Mouse (Mus musculus): Measurements from ENCODE around the gene St7l. TPM values are rescaled to one million over a fixed set of nuclear protein-coding genes. Genes with fewer than 3 reads are reported as not detected.
A peak's percentile ranks its signal among the peaks of the same experiment; 100 is the strongest.

St7l gene
- total and polyA plus RNA-seq, 2 experiments from 2014 or later: 18.9 to 31.3 TPM

GRCm38 (mm10) chr3:104961066-104962059, 97.6 kb downstream of the St7l start, which contains the start of gene Wnt2b:
Gene Wnt2b (minus strand): TSS chr3:104961921.
- peaks cover 12% of the 10 kb centered on the region; the same call in 1 of the 2 replicates for H3K27me3 ChIP-seq (ENCODE audit: insufficient read depth, low read length)
- peak within 1 kb of the TSS; percentile 59 for H3K4me2 ChIP-seq (ENCODE audit: low read depth, low read length)
- peak; percentile 67 for ATAC-seq
- peak; percentile 25 for DNase-seq (ENCODE audit: low spot score)
- no peaks in the 10 kb centered on the region for H3K36me3 ChIP-seq (ENCODE audit: insufficient read depth, low read length)
- 2% methylated on average over 68 of the region's 87 CpGs for WGBS
- H3K9ac ChIP-seq (replicated peaks; ENCODE audit: low read length): peak within 1 kb of the TSS; percentile 45
- no peak for TF ChIP-seq CTCF (IDR thresholded peaks at IDR 0.05; ENCODE audit: low read depth)
- no peaks in the 10 kb centered on the region for H3K9me3 ChIP-seq (ENCODE audit: low read length)
- H3K4me1 ChIP-seq (ENCODE audit: insufficient read depth, low read length): no peaks in the 10 kb centered on the region
- no peak within 1 kb of the TSS for H3K27ac ChIP-seq
- H3K4me3 ChIP-seq (ENCODE audit: low read length): peak within 1 kb of the TSS; percentile 52

DNA sequence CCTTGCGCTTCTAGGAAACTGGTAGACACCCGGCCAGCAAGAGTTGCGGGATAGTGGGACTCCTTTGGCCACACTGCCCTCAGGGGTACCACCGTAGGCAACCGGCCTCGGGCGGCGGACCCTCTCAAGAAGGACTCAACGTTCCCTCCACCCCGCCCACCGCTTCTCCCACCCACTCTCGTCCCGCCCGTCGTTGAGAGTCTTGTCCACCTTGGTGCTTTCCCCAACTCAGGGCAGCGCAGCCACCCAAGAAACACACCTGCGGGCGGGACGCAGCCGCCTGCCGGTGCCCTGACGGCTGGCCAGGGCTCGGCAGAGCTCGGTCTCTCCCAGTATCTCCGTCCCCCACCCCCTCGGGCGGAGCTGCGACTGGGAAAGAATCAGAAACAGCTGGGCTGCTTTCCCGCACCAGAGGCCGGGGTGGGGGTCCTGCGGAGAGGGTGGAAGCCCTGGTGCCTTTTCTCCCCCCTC, 98.4 kb downstream of the St7l start:
- TF ChIP-seq CTCF (IDR thresholded peaks at IDR 0.05; ENCODE audit: low read depth): no peak
- Histone ChIP-seq H3K27me3 (ENCODE audit: insufficient read depth, low read length) (peaks cover 12% of the 10 kb centered on the region; the same call in 1 of the 2 replicates), H3K27ac (no peak overlapping the region), H3K9ac (replicated peaks; ENCODE audit: low read length) (peak overlapping the region; percentile 45), H3K9me3 (ENCODE audit: low read length) (no peaks in the 10 kb centered on the region), H3K4me2 (ENCODE audit: low read depth, low read length) (peak overlapping the region; percentile 59), H3K36me3 (ENCODE audit: insufficient read depth, low read length) (no peaks in the 10 kb centered on the region), H3K4me1 (ENCODE audit: insufficient read depth, low read length) (no peaks in the 10 kb centered on the region), H3K4me3 (ENCODE audit: low read length) (peak overlapping the region; percentile 52)
- WGBS: under 1% methylated on average over 30 of the region's 31 CpGs
- ATAC-seq (no peak), DNase-seq (ENCODE audit: low spot score) (no peak)

DNA sequence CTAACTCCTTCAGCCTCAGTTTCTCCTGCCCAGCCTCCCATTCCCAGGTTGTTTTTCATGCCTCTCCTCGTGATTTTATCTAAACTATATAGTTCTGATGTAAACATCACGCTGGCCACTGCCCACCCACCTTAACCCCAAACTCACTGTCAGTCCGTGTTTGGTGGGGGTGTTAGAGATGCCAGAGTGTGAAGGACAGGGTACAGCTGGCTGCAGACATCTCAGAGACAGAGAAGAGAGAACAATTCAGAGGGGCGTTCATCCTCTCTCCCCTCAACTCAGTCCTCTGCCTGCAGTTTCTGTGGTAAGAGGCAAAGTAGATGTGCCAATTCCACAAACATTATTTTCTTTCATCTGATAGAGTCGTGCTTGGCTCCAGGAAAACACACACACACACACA, 99.1 kb downstream of the St7l start:
- WGBS: 15% methylated on average over 5 of the region's 5 CpGs

DNA sequence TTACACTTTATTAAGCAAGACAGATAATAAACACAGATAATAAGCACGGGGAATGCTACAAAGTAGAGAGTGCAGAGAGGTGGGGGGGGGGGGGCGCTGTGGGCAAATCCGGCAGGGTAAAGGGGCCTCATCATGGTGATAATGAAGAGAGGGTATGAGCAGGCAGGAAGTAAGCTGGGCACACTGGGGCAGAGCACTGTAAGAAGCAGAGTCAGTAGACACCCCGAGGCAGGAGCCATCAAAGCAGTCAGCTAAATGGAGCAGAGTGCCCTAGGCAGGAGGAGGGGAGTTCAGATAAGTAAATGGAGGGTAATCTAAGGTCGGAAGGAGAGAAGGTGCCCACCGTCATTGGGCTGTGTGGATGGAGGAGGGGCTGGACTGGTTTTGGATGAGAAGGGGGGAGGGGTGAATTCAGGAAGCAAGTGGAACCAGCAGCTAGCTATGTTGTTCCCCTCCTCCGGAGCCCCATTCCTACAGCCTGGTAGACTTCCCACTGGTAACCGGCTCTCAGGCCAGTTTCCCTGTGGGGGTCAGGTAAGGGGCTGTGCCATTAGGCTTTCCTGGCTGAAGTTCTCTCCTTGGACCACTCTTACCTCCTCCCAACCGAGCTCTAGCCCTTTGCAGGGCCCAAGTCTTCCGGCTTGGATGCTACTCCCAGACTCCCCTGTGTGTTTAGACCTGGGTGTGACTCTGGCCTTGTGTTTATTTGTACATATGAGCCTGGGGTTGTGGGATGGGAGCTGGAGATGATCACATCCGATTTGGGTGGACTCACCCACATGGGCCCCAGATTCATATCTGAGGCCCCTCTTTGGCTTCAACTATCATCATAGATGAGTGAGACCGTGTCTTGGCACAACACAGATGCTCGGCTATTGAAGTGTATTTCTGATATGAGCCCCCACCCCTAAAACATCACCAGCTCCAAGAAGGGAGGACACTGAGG, 99.8 kb downstream of the St7l start:
- no peaks in the 10 kb centered on the region for H3K36me3 ChIP-seq (ENCODE audit: insufficient read depth, low read length)
- H3K4me3 ChIP-seq (ENCODE audit: low read length): no peak overlapping the region
- 33% methylated on average over 13 of the region's 13 CpGs for WGBS
- TF ChIP-seq CTCF (IDR thresholded peaks at IDR 0.05; ENCODE audit: low read depth): no peak
- peaks cover 12% of the 10 kb centered on the region; the same call in 1 of the 2 replicates for H3K27me3 ChIP-seq (ENCODE audit: insufficient read depth, low read length)
- H3K9ac ChIP-seq (replicated peaks; ENCODE audit: low read length): no peak overlapping the region
- no peak overlapping the region for H3K4me2 ChIP-seq (ENCODE audit: low read depth, low read length)
- no peaks in the 10 kb centered on the region for H3K9me3 ChIP-seq (ENCODE audit: low read length)
- no peak overlapping the region for H3K27ac ChIP-seq
- H3K4me1 ChIP-seq (ENCODE audit: insufficient read depth, low read length): no peaks in the 10 kb centered on the region
- DNase-seq (ENCODE audit: low spot score) (no peak), ATAC-seq (no peak)

More for the DNA sequence above, 99.1 kb downstream of the St7l start:
- H3K27ac ChIP-seq: no peak overlapping the region
- H3K9ac ChIP-seq (replicated peaks; ENCODE audit: low read length): no peak overlapping the region
- peaks cover 12% of the 10 kb centered on the region; the same call in 1 of the 2 replicates for H3K27me3 ChIP-seq (ENCODE audit: insufficient read depth, low read length)
- no peak for ATAC-seq
- no peak overlapping the region for H3K4me3 ChIP-seq (ENCODE audit: low read length)
- DNase-seq (ENCODE audit: low spot score): no peak
- no peaks in the 10 kb centered on the region for H3K36me3 ChIP-seq (ENCODE audit: insufficient read depth, low read length)
- H3K4me1 ChIP-seq (ENCODE audit: insufficient read depth, low read length): no peaks in the 10 kb centered on the region
- H3K9me3 ChIP-seq (ENCODE audit: low read length): no peaks in the 10 kb centered on the region
- TF ChIP-seq CTCF (IDR thresholded peaks at IDR 0.05; ENCODE audit: low read depth): no peak
- no peak overlapping the region for H3K4me2 ChIP-seq (ENCODE audit: low read depth, low read length)

GRCm38 (mm10) chr3:104965070-104965855, 101.5 kb downstream of the St7l start:
- no peak for DNase-seq (ENCODE audit: low spot score)
- 67% methylated on average over 8 of the region's 8 CpGs for WGBS
- no peak for ATAC-seq
- H3K27ac ChIP-seq: no peak overlapping the region
- no peak overlapping the region for H3K4me3 ChIP-seq (ENCODE audit: low read length)
- no peaks in the 10 kb centered on the region for H3K36me3 ChIP-seq (ENCODE audit: insufficient read depth, low read length)
- H3K4me2 ChIP-seq (ENCODE audit: low read depth, low read length): no peak overlapping the region
- peaks cover 12% of the 10 kb centered on the region; the same call in 1 of the 2 replicates for H3K27me3 ChIP-seq (ENCODE audit: insufficient read depth, low read length)
- no peak for TF ChIP-seq CTCF (IDR thresholded peaks at IDR 0.05; ENCODE audit: low read depth)
- no peaks in the 10 kb centered on the region for H3K9me3 ChIP-seq (ENCODE audit: low read length)
- H3K9ac ChIP-seq (replicated peaks; ENCODE audit: low read length): no peak overlapping the region
- no peaks in the 10 kb centered on the region for H3K4me1 ChIP-seq (ENCODE audit: insufficient read depth, low read length)
